Mouse (Mus musculus) limb, embryonic 12.5 days (tissue): ENCODE results near the gene Gm13275. TPM values are rescaled to one million over a fixed set of nuclear protein-coding genes. Genes with fewer than 3 reads are reported as not detected.
"Not testable (repeated sequence)": the region's sequence is repeated elsewhere in the genome, so short reads cannot be mapped to it uniquely, and the experiment has no call there.

Source experiments
- ATAC-seq: fragments of 200-750 bp; cut with Nextera tagmentation; 2 replicates; pipeline ENCODE4 v1.8.0; 2017; ENCODE audit warnings: low read depth, moderate TSS enrichment; ENCODE audit not compliant: insufficient number of reproducible peaks, insufficient read depth, low FRiP score, low TSS enrichment
- H3K27ac ChIP-seq: fragments of 300-500 bp; sonication (generic); 2 replicates; pipeline ENCODE4 v1.5.1; 2016; ENCODE audit warnings: mild to moderate bottlenecking, moderate library complexity
- H3K27me3 ChIP-seq: fragments of 300-500 bp; sonication (generic); 2 replicates; pipeline ENCODE4 v1.6.1; 2016; ENCODE audit warnings: mild to moderate bottlenecking, moderate library complexity
- H3K36me3 ChIP-seq: fragments of 300-500 bp; sonication (generic); 2 replicates; pipeline ENCODE4 v1.6.1; 2016; ENCODE audit warnings: mild to moderate bottlenecking, moderate library complexity
- H3K4me1 ChIP-seq: fragments of 300-500 bp; sonication (generic); replicated peaks from 2 replicates; pipeline ENCODE4 v1.6.1; 2016
- H3K4me2 ChIP-seq: fragments of 300-500 bp; sonication (generic); 2 replicates; pipeline ENCODE4 v1.6.1; 2016; ENCODE audit warnings: mild to moderate bottlenecking, moderate library complexity
- H3K4me3 ChIP-seq: fragments of 300-500 bp; sonication (generic); replicated peaks from 2 replicates; pipeline ENCODE4 v1.5.1; 2016; ENCODE audit warnings: mild to moderate bottlenecking
- H3K9ac ChIP-seq: fragments of 300-500 bp; sonication (generic); replicated peaks from 2 replicates; pipeline ENCODE4 v1.6.1; 2016; ENCODE audit warnings: mild to moderate bottlenecking, moderate library complexity
- H3K9me3 ChIP-seq: fragments of 300-500 bp; sonication (generic); 2 replicates; pipeline ENCODE4 v1.6.1; 2016; ENCODE audit warnings: mild to moderate bottlenecking, moderate library complexity
- WGBS: fragments of 180-500 bp; shearing (Covaris S2); methylation state at CpG from one replicate; pipeline ENCODE4 v1.1.7; 2016; 5-methylcytosine and 5-hydroxymethylcytosine counted together
- polyA plus RNA-seq: library from polyadenylated mRNA; unstranded; fragments of >200 nt; fragmentation: Nextera tagmentation; extraction: Ambion mirVana; gene quantifications from 2 replicates; pipeline ENCODE4 v1.2.1, GENCODE M21; 2016

The Gm13275 gene
- polyA plus RNA-seq, 1 experiment from 2014 or later, result not detected

GRCm38 (mm10) chr4:88799365-88799764 lies 5.1 kb downstream of the Gm13275 start, which contains the start of gene Gm13285:
Gene Gm13285 (plus strand): TSS chr4:88799665.
- H3K27ac ChIP-seq, H3K4me3 ChIP-seq, H3K9me3 ChIP-seq, H3K9ac ChIP-seq, H3K4me1 ChIP-seq, H3K36me3 ChIP-seq, ATAC-seq, H3K4me2 ChIP-seq, H3K27me3 ChIP-seq: not testable (repeated sequence)
- WGBS, result 11% methylated on average over 5 of the region's 7 CpGs

GRCm38 (mm10) chr4:88802954-88803353 lies 8.7 kb downstream of the Gm13275 start, which contains the start of gene Gm13287:
Gene Gm13287 (plus strand): TSS chr4:88803254.
- H3K27me3 ChIP-seq, H3K9ac ChIP-seq, H3K9me3 ChIP-seq, ATAC-seq, H3K36me3 ChIP-seq, H3K27ac ChIP-seq, H3K4me1 ChIP-seq, H3K4me3 ChIP-seq: not testable (repeated sequence)
- WGBS, result no CpG with 5 or more reads among the region's 29 CpGs
- H3K4me2 ChIP-seq, result peak within 1 kb of the TSS; percentile 19; the same call in 1 of the 2 replicates

GRCm38 (mm10) chr4:88805231-88805630 lies 10.9 kb downstream of the Gm13275 start, which contains the start of gene Gm13288:
Gene Gm13288 (plus strand): TSS chr4:88805531.
- WGBS, result no CpG with 5 or more reads among the region's 8 CpGs
- Histone ChIP-seq H3K4me3 (0 out of 2 replicates have a peak within 1 kb of the TSS, but pooled peaks have one; percentile 26), H3K4me2 (peak within 1 kb of the TSS; percentile 36; the same call in 1 of the 2 replicates)
- not testable (repeated sequence) for H3K36me3 ChIP-seq, ATAC-seq, H3K4me1 ChIP-seq, H3K9me3 ChIP-seq, H3K27me3 ChIP-seq, H3K9ac ChIP-seq, H3K27ac ChIP-seq

GRCm38 (mm10) chr4:88805761-88806160 lies 11.5 kb downstream of the Gm13275 start:
- WGBS, result 0% methylated on average over 8 of the region's 34 CpGs
- not testable (repeated sequence) for H3K27me3 ChIP-seq, H3K36me3 ChIP-seq, ATAC-seq, H3K27ac ChIP-seq, H3K9ac ChIP-seq, H3K9me3 ChIP-seq, H3K4me1 ChIP-seq
- 0 out of 2 replicates have a peak overlapping the region, but pooled peaks have one; percentile 26 for H3K4me3 ChIP-seq
- peak overlapping the region; percentile 36; the same call in 1 of the 2 replicates for H3K4me2 ChIP-seq

GRCm38 (mm10) chr4:88815928-88816327 lies 21.6 kb downstream of the Gm13275 start, which contains the start of gene Ifna7:
Gene Ifna7 (plus strand): TSS chr4:88816228.
- Histone ChIP-seq H3K4me3 (no peak within 1 kb of the TSS), H3K27me3 (no peaks in the 10 kb centered on the region; the same call in 1 of the 2 replicates), H3K9me3 (no peaks in the 10 kb centered on the region), H3K9ac (no peak within 1 kb of the TSS), H3K4me2 (no peak within 1 kb of the TSS), H3K4me1 (no peaks in the 10 kb centered on the region), H3K27ac (no peak within 1 kb of the TSS), H3K36me3 (no peaks in the 10 kb centered on the region)
- no peak for ATAC-seq
- WGBS, result 66% methylated on average over 3 of the region's 3 CpGs

- H3K4me1 ChIP-seq, result no peaks in the 10 kb centered on the region
- H3K4me3 ChIP-seq, result no peak within 1 kb of the TSS
- H3K27me3 ChIP-seq, result no peaks in the 10 kb centered on the region; the same call in 1 of the 2 replicates
- 83% methylated on average over 1 of the region's 1 CpGs for WGBS
- H3K9ac ChIP-seq, result no peak within 1 kb of the TSS
- no peak for ATAC-seq
- H3K36me3 ChIP-seq, result no peaks in the 10 kb centered on the region
- no peak within 1 kb of the TSS for H3K27ac ChIP-seq
- no peaks in the 10 kb centered on the region for H3K9me3 ChIP-seq
- no peak within 1 kb of the TSS for H3K4me2 ChIP-seq
These were observed 25.4 kb downstream of the Gm13275 start, which contains the start of gene Ifna11 for GRCm38 (mm10) chr4:88819659-88820058. Gene Ifna11 (plus strand): TSS chr4:88819959.

- Histone ChIP-seq H3K4me2 (no peak overlapping the region), H3K27ac (no peak overlapping the region), H3K9me3 (no peaks in the 10 kb centered on the region), H3K9ac (no peak overlapping the region), H3K27me3 (no peaks in the 10 kb centered on the region), H3K4me3 (no peak overlapping the region), H3K4me1 (no peaks in the 10 kb centered on the region), H3K36me3 (no peaks in the 10 kb centered on the region)
- WGBS, result 26% methylated on average over 4 of the region's 4 CpGs
- ATAC-seq, result no peak
These were observed 28.7 kb downstream of the Gm13275 start for GRCm38 (mm10) chr4:88822995-88823394.

GRCm38 (mm10) chr4:88827116-88827515 lies 32.8 kb downstream of the Gm13275 start, which contains the start of gene Ifna6:
Gene Ifna6 (plus strand): TSS chr4:88827416.
- H3K27me3 ChIP-seq, H3K36me3 ChIP-seq, H3K4me2 ChIP-seq, H3K4me1 ChIP-seq, ATAC-seq, H3K4me3 ChIP-seq, H3K27ac ChIP-seq, H3K9ac ChIP-seq, H3K9me3 ChIP-seq: not testable (repeated sequence)

GRCm38 (mm10) chr4:88830523-88830922 lies 36.2 kb downstream of the Gm13275 start:
- Histone ChIP-seq H3K27me3 (no peaks in the 10 kb centered on the region), H3K4me3 (no peak overlapping the region), H3K9me3 (no peaks in the 10 kb centered on the region), H3K9ac (no peak overlapping the region), H3K4me1 (no peaks in the 10 kb centered on the region), H3K27ac (no peak overlapping the region), H3K4me2 (no peak overlapping the region), H3K36me3 (no peaks in the 10 kb centered on the region)
- no peak for ATAC-seq
- 34% methylated on average over 4 of the region's 4 CpGs for WGBS

GRCm38 (mm10) chr4:88835225-88835624 lies 40.9 kb downstream of the Gm13275 start, which contains the start of gene Ifna5:
Gene Ifna5 (plus strand): TSS chr4:88835525.
- H3K4me1 ChIP-seq, H3K27me3 ChIP-seq, H3K36me3 ChIP-seq, H3K4me2 ChIP-seq, H3K4me3 ChIP-seq, H3K9me3 ChIP-seq, H3K27ac ChIP-seq, H3K9ac ChIP-seq, ATAC-seq: not testable (repeated sequence)
- WGBS, result 80% methylated on average over 1 of the region's 1 CpGs

GRCm38 (mm10) chr4:88838828-88839227 lies 44.5 kb downstream of the Gm13275 start:
- Histone ChIP-seq H3K9me3 (no peaks in the 10 kb centered on the region), H3K4me2 (no peak overlapping the region), H3K4me1 (no peaks in the 10 kb centered on the region), H3K27ac (no peak overlapping the region), H3K36me3 (no peaks in the 10 kb centered on the region), H3K27me3 (no peaks in the 10 kb centered on the region), H3K4me3 (no peak overlapping the region), H3K9ac (no peak overlapping the region)
- 48% methylated on average over 3 of the region's 3 CpGs for WGBS
- ATAC-seq, result no peak

GRCm38 (mm10) chr4:88840058-88840457 lies 45.8 kb downstream of the Gm13275 start:
- H3K4me3 ChIP-seq, result no peak overlapping the region
- no peaks in the 10 kb centered on the region for H3K4me1 ChIP-seq
- 84% methylated on average over 3 of the region's 3 CpGs for WGBS
- H3K36me3 ChIP-seq, result no peaks in the 10 kb centered on the region
- no peaks in the 10 kb centered on the region for H3K9me3 ChIP-seq
- no peak overlapping the region for H3K27ac ChIP-seq
- ATAC-seq, result no peak
- H3K27me3 ChIP-seq, result no peaks in the 10 kb centered on the region
- no peak overlapping the region for H3K9ac ChIP-seq
- no peak overlapping the region for H3K4me2 ChIP-seq
